Mouse (Mus musculus): ENCODE measurements around the gene Crebzf. TPM values are rescaled to one million over a fixed set of nuclear protein-coding genes. Genes with fewer than 3 reads are reported as not detected.

The Crebzf gene
- total RNA-seq (2014; fragmentation: Nextera tagmentation) (117 and 139 TPM in 2 replicates), total RNA-seq (2017) (114 and 120 TPM in 2 replicates), polyA plus RNA-seq (2012) (110 and 130 TPM in 2 replicates)

DNA sequence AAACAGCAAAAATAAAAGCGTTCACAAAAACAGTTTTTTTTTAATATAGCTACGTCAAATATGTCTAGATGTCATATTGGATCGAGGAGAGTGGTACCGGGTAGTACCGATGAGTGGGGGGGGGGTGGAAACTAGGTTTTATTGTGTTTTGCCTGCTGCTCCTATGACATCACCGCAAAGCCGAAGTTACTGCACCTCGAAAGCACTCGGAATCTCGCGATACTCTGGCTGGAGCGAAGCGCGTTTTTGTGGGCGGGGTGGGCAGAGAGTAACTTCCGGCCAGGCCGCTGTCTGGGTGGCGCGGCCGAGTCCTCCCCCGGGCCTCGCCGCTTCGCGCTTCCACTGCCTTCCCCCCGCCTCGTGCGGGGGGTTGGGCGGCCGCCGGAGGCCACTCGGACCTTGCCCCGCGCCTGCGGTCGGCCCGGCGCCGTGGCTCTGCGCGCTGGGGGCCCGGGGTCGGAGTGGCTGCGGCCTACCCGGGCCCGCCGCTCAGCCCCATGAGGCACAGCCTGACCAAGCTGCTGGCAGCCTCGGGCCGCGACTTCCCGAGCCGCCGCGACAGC is at the start of gene Crebzf:
Gene Crebzf, plus strand, starts transcription at position 212 of the 563 bp plus-strand sequence.
- Histone ChIP-seq H3K27me3 (ENCODE audit: insufficient read depth, low read length) (peaks cover 2% of the 10 kb centered on the region; the same call in 1 of the 2 replicates), H3K4me3 (ENCODE audit: low read depth, low read length) (peak within 1 kb of the TSS; percentile 99), H3K36me3 (replicated peaks) (peaks cover 18% of the 10 kb centered on the region), H3K4me1 (ENCODE audit: insufficient read depth, low read depth, low read length) (peaks cover 7% of the 10 kb centered on the region; the same call in 1 of the 2 replicates), H3K9me3 (replicated peaks) (no peaks in the 10 kb centered on the region)
- DNase-seq (ENCODE audit: low spot score) (peak; percentile 92), ATAC-seq (ENCODE audit: extremely low read depth, insufficient number of reproducible peaks, low FRiP score, poor library complexity, severe bottlenecking) (peak; percentile 93)
- no peak for TF ChIP-seq TAL1 (conservative IDR thresholded peaks at IDR 0.05; ENCODE audit: low read depth, low read length)
- TF ChIP-seq GATA2 (IDR thresholded peaks at IDR 0.05; ENCODE audit: borderline replicate concordance, low read depth, low read length), result no peak
- TF ChIP-seq CTCF (IDR thresholded peaks at IDR 0.05; ENCODE audit: low read depth, low read length), result no peak
- TF ChIP-seq POLR2AphosphoS5 (IDR thresholded peaks at IDR 0.05; ENCODE audit: insufficient replicate concordance, low read depth, low read length), result no peak
- TF ChIP-seq GATA1 (IDR thresholded peaks at IDR 0.05; ENCODE audit: borderline replicate concordance, low read length), result no peak

DNA sequence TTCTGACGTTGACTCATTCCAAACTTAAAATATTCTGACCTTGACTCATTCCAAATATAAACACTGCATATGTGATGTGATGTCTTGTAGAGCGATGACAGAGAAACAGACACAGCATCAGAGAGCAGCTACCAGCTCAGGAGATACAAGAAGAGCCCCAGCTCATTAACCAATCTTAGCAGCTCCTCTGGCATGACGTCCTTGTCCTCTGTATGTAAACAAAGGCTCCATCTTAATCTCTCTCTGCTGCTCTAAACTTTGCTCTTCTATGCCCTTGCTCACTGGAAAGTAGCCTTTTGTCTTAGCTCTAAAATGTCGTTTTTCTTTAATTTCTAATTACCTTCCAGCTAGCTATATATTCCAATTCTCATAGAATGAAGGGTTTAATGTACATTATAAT is 47.5 kb upstream of the Crebzf start:
- DNase-seq (ENCODE audit: low spot score) (no peak), ATAC-seq (ENCODE audit: extremely low read depth, insufficient number of reproducible peaks, low FRiP score, poor library complexity, severe bottlenecking) (no peak)
- no peak overlapping the region for H3K4me3 ChIP-seq (ENCODE audit: low read depth, low read length)
- no peaks in the 10 kb centered on the region for H3K36me3 ChIP-seq (replicated peaks)
- 0 out of 2 replicates have a peak, but pooled peaks cover 3% of the 10 kb centered on the region for H3K27me3 ChIP-seq (ENCODE audit: insufficient read depth, low read length)
- TF ChIP-seq GATA2 (IDR thresholded peaks at IDR 0.05; ENCODE audit: borderline replicate concordance, low read depth, low read length) (no peak), POLR2AphosphoS5 (IDR thresholded peaks at IDR 0.05; ENCODE audit: insufficient replicate concordance, low read depth, low read length) (no peak), CTCF (IDR thresholded peaks at IDR 0.05; ENCODE audit: low read depth, low read length) (no peak), TAL1 (conservative IDR thresholded peaks at IDR 0.05; ENCODE audit: low read depth, low read length) (no peak), GATA1 (IDR thresholded peaks at IDR 0.05; ENCODE audit: borderline replicate concordance, low read length) (no peak)
- no peaks in the 10 kb centered on the region for H3K4me1 ChIP-seq (ENCODE audit: insufficient read depth, low read depth, low read length)
- H3K9me3 ChIP-seq (replicated peaks), result no peaks in the 10 kb centered on the region

DNA sequence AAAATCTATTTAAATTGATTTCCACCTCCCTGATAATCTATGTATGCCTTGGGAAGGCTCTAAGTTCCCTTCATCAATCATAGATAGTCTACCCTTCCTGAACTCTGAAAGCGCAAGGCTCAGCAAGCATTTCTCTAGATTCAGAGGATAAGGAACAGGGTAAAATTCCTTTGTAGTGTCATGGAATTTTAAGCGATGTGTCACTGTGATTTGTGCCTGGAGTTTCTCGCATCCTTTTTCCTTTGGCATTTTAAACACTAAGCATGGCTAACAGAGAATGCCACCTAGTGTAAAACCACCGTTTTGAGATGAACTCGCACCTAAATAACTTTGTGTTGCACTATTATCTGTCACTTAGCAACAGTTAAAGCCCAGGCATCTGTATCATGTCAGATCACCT is 46.6 kb upstream of the Crebzf start:
- no peak for ATAC-seq (ENCODE audit: extremely low read depth, insufficient number of reproducible peaks, low FRiP score, poor library complexity, severe bottlenecking)
- Histone ChIP-seq H3K27me3 (ENCODE audit: insufficient read depth, low read length) (no peaks in the 10 kb centered on the region), H3K36me3 (replicated peaks) (no peaks in the 10 kb centered on the region), H3K4me1 (ENCODE audit: insufficient read depth, low read depth, low read length) (no peaks in the 10 kb centered on the region), H3K9me3 (replicated peaks) (no peaks in the 10 kb centered on the region), H3K4me3 (ENCODE audit: low read depth, low read length) (no peak overlapping the region)
- TF ChIP-seq TAL1 (conservative IDR thresholded peaks at IDR 0.05; ENCODE audit: low read depth, low read length) (no peak), GATA1 (IDR thresholded peaks at IDR 0.05; ENCODE audit: borderline replicate concordance, low read length) (no peak), GATA2 (IDR thresholded peaks at IDR 0.05; ENCODE audit: borderline replicate concordance, low read depth, low read length) (no peak), POLR2AphosphoS5 (IDR thresholded peaks at IDR 0.05; ENCODE audit: insufficient replicate concordance, low read depth, low read length) (no peak), CTCF (IDR thresholded peaks at IDR 0.05; ENCODE audit: low read depth, low read length) (no peak)
- no peak for DNase-seq (ENCODE audit: low spot score)

DNA sequence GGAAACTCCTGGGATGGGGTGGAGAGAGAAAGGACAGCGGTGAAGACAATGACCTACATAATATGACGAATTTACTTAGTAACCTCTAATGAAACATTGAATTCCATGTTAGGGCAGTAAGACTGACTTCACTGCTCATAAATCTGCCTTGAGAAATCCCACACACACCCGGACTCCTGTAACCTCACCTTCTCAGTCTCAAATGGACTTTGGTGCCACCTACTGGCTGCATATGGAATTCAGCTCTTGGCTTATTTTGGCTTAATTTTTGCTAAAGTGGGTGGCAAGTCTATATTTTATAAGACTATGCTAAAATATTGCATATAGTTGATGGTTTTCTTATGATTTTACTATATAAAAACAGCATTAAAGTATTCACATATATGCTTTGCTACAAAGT is 32.6 kb upstream of the Crebzf start:
- peak; percentile 28; the same call in 1 of the 2 replicates for ATAC-seq (ENCODE audit: extremely low read depth, insufficient number of reproducible peaks, low FRiP score, poor library complexity, severe bottlenecking)
- TF ChIP-seq CTCF (IDR thresholded peaks at IDR 0.05; ENCODE audit: low read depth, low read length), result peak; percentile 37; the same call in 1 of the 2 replicates
- no peak for TF ChIP-seq TAL1 (conservative IDR thresholded peaks at IDR 0.05; ENCODE audit: low read depth, low read length)
- 0 out of 2 replicates have a peak, but pooled peaks cover 2% of the 10 kb centered on the region for H3K9me3 ChIP-seq (replicated peaks)

DNA sequence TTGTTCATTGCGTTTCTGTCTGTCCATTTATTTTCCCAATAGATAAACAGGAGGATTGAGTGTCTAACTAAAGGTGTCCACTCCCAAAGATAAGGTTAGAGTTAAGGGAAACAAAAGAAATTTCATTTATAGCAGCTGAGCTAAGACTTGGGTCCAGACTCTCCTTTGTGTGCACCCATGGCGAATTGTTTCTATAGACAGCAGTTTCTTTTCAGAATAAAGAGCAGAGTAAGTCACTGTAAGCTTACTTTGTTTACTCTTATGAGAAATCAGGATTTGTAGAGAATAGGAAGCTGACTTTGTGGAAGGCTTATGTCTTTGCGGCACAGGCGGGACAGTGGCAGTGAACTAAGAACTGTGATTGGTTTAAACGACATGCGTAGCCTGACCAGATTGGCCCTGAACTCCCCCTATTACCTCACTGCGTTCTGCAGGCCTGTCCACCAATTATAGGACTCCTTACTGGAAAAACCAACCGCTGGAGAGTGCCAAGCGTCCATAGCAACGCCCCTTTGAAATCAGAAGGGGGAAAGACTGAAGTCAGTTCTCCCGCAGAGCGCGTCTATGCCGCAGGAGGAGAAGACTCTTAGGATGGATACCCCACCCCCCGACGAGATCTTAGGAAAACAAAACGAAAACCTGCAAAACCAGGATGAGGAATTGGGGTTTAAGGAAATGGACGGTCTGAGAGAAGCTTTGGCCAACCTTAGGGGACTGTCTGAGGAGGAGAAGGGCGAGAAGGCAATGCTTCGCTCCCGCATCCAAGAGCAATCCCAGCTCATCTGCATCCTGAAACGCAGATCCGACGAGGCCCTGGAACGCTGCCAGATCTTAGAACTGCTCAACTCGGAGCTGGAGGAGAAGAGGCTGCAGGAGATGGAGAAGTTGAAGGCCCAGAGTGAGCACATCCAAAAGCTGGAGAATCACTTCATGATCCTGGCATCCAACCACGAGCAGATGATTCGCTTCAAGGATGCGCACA is 16.2 kb upstream of the Crebzf start, which contains the start of gene Ccdc89:
Gene Ccdc89, plus strand, starts transcription at position 558 of the 982 bp plus-strand sequence.
- DNase-seq (ENCODE audit: low spot score) (no peak), ATAC-seq (ENCODE audit: extremely low read depth, insufficient number of reproducible peaks, low FRiP score, poor library complexity, severe bottlenecking) (no peak)
- H3K4me1 ChIP-seq (ENCODE audit: insufficient read depth, low read depth, low read length), result no peaks in the 10 kb centered on the region
- H3K9me3 ChIP-seq (replicated peaks), result no peaks in the 10 kb centered on the region
- H3K36me3 ChIP-seq (replicated peaks), result no peaks in the 10 kb centered on the region
- no peak within 1 kb of the TSS for H3K4me3 ChIP-seq (ENCODE audit: low read depth, low read length)
- H3K27me3 ChIP-seq (ENCODE audit: insufficient read depth, low read length), result peaks cover 26% of the 10 kb centered on the region
- no peak for TF ChIP-seq CTCF (IDR thresholded peaks at IDR 0.05; ENCODE audit: low read depth, low read length)
- no peak for TF ChIP-seq POLR2AphosphoS5 (IDR thresholded peaks at IDR 0.05; ENCODE audit: insufficient replicate concordance, low read depth, low read length)

More for the DNA sequence above, 32.6 kb upstream of the Crebzf start:
- DNase-seq (ENCODE audit: low spot score), result peak; percentile 23
- Histone ChIP-seq H3K27me3 (ENCODE audit: insufficient read depth, low read length) (peaks cover 2% of the 10 kb centered on the region; the same call in 1 of the 2 replicates), H3K4me3 (ENCODE audit: low read depth, low read length) (no peak overlapping the region), H3K4me1 (ENCODE audit: insufficient read depth, low read depth, low read length) (no peaks in the 10 kb centered on the region), H3K36me3 (replicated peaks) (no peaks in the 10 kb centered on the region)

DNA sequence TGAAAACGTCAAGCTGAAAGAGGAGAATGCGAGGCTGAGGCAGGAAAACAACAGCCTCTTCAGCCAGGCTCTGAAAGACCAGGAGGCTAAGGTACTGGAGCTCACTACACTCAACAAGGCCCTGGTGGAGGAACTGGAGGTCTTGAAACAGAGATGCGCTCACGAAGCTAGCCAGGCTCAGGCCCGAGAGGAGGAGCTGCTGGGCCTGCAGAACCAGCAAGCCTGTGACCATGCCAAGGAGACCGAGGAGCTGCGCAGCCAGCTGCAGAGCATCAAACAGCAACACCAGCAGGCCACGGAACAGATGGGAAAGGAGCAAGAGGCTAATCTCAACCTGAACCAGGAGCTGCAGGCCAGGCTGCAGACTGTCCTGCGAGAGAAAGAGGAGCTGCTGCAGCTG is 15.5 kb upstream of the Crebzf start:
- no peaks in the 10 kb centered on the region for H3K9me3 ChIP-seq (replicated peaks)
- no peaks in the 10 kb centered on the region for H3K36me3 ChIP-seq (replicated peaks)
- DNase-seq (ENCODE audit: low spot score) (no peak), ATAC-seq (ENCODE audit: extremely low read depth, insufficient number of reproducible peaks, low FRiP score, poor library complexity, severe bottlenecking) (no peak)
- no peak for TF ChIP-seq POLR2AphosphoS5 (IDR thresholded peaks at IDR 0.05; ENCODE audit: insufficient replicate concordance, low read depth, low read length)
- no peak for TF ChIP-seq GATA1 (IDR thresholded peaks at IDR 0.05; ENCODE audit: borderline replicate concordance, low read length)
- TF ChIP-seq CTCF (IDR thresholded peaks at IDR 0.05; ENCODE audit: low read depth, low read length), result no peak
- TF ChIP-seq TAL1 (conservative IDR thresholded peaks at IDR 0.05; ENCODE audit: low read depth, low read length), result no peak
- no peak for TF ChIP-seq GATA2 (IDR thresholded peaks at IDR 0.05; ENCODE audit: borderline replicate concordance, low read depth, low read length)
- no peaks in the 10 kb centered on the region for H3K4me1 ChIP-seq (ENCODE audit: insufficient read depth, low read depth, low read length)
- no peak overlapping the region for H3K4me3 ChIP-seq (ENCODE audit: low read depth, low read length)
- peaks cover 26% of the 10 kb centered on the region for H3K27me3 ChIP-seq (ENCODE audit: insufficient read depth, low read length)

All from G1E (cell line).